Comparison of ENCODE assay signal across 21 mouse cellular contexts in genomic region chr2:22815674-22816073, GRCm38 (mm10). TPM values are rescaled to one million over a fixed set of nuclear protein-coding genes. Genes with fewer than 3 reads are reported as not detected.
DNase-seq lines count a peak whose midpoint lies in the region; ATAC-seq lines count a peak whose summit lies in the region.
"Had no signal": no experiment of that assay in that cellular context is flagged by ENCODE, and none has a peak within 500 bp of the region (broad histone marks: within the 10 kb centered on the region; RNA-seq: fewer than 3 reads in every experiment).

No protein-coding gene starts in this region.

- H3K4me3 ChIP-seq in heart, embryonic 10.5 days = no peak overlapping the region
- H3K4me3 ChIP-seq: embryonic facial prominence, embryonic 13.5 days; embryonic facial prominence, embryonic 15.5 days; erythroblast, embryonic 14.5 days; forebrain, embryonic 10.5 days; forebrain, embryonic 12.5 days had no signal

- intact Hi-C loops in left cerebral cortex, postnatal 10 days (cut with DNase I) = no loop called here

- peak; percentile 49 for DNase-seq in MEL-GATA-1-ER (ENCODE audit: extremely low read depth, low read depth)
- DNase-seq in left cerebral cortex, postnatal 10 days (ENCODE audit: extremely low spot score in 1 of 2, low spot score in 2 of 2) = no peak
- DNase-seq in heart, embryonic 10.5 days (ENCODE audit: low spot score) = no peak
- DNase-seq in left cerebral cortex, adult 18-20 months (ENCODE audit: low spot score in 2 of 2) = no peak
- DNase-seq: adrenal gland, adult 2 months; adrenal gland, postnatal 10 days; adrenal gland, postnatal 25 days; cerebellum, adult 11-12 months; cerebellum, adult 2 months; cerebellum, adult 9-10 months; cerebellum, postnatal 10 days; cerebellum, postnatal 25 days; embryo, embryonic 11 days had no signal

- ATAC-seq in common myeloid progenitor, adult 5-6 weeks (replicated peaks; ENCODE audit: low read depth, poor library complexity, severe bottlenecking) = peak; percentile 15; the same call in 1 of the 2 replicates
- ATAC-seq: forebrain, embryonic 14.5 days; forebrain, embryonic 16.5 days had no signal

- H3K9me3 ChIP-seq in heart, embryonic 10.5 days = no peaks in the 10 kb centered on the region
- H3K9me3 ChIP-seq: embryonic facial prominence, embryonic 13.5 days; embryonic facial prominence, embryonic 15.5 days; forebrain, embryonic 10.5 days; forebrain, embryonic 12.5 days had no signal

- H3K27ac ChIP-seq in heart, embryonic 10.5 days = no peak overlapping the region
- H3K27ac ChIP-seq: embryonic facial prominence, embryonic 13.5 days; embryonic facial prominence, embryonic 15.5 days; forebrain, embryonic 10.5 days; forebrain, embryonic 12.5 days had no signal

- H3K4me1 ChIP-seq in heart, embryonic 10.5 days = no peaks in the 10 kb centered on the region
- H3K4me1 ChIP-seq: embryonic facial prominence, embryonic 13.5 days; embryonic facial prominence, embryonic 15.5 days; forebrain, embryonic 10.5 days; forebrain, embryonic 12.5 days had no signal

- H3K27me3 ChIP-seq in heart, embryonic 10.5 days (ENCODE audit: insufficient read depth, poor library complexity, severe bottlenecking) = no peaks in the 10 kb centered on the region
- H3K27me3 ChIP-seq: embryonic facial prominence, embryonic 13.5 days; embryonic facial prominence, embryonic 15.5 days; forebrain, embryonic 12.5 days had no signal

- H3K36me3 ChIP-seq in heart, embryonic 10.5 days = no peaks in the 10 kb centered on the region
- H3K36me3 ChIP-seq: embryonic facial prominence, embryonic 13.5 days; embryonic facial prominence, embryonic 15.5 days; forebrain, embryonic 10.5 days; forebrain, embryonic 12.5 days had no signal

- WGBS in heart, embryonic 10.5 days = 97% methylated on average over 2 of the region's 2 CpGs

RNA-seq across cellular contexts. Expression of gene Apbb1ip, which starts 41.8 kb away (rescaled TPM):
- 24.3 and 43.8 TPM in 2 replicates for total RNA-seq in common myeloid progenitor, adult 5-6 weeks (2017)
- 1 to 10 TPM; 6.6 to 7.2 TPM for total RNA-seq in left cerebral cortex, postnatal 10 days (2021)
- 0.77 and 0.89 TPM in 2 replicates for polyA plus RNA-seq in heart, embryonic 10.5 days (2016; fragmentation: Nextera tagmentation; extraction: Ambion mirVana)
- total RNA-seq in left cerebral cortex, adult 18-20 months (2021) = 1 to 10 TPM; 5.2 to 6.1 TPM
